Mouse (Mus musculus): ENCODE measurements around the gene Stat1.

DNA sequence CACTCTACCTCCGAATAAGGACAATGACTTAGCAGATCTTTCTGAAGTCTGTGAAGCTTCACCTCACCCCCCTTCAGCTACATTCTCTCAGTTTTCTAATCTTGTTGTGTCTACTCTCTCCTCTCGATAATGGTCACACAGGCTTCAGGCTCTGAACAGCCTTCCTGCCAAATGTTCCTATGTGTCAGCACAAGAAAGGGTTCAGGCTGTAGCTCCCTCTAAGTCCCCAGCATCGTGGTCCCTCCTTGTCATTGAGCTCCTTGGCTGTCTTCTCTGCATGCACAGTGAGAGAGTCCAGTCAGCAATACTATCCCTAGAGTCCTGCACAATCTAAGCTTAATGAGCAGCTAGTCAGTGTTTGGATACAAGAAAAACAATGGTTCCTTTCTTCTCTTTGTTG is 8.0 kb upstream of the Stat1 start:
- no peak for TF ChIP-seq CTCF (IDR thresholded peaks at IDR 0.05; ENCODE audit: low read depth)
- no peak for TF ChIP-seq EP300 (IDR thresholded peaks at IDR 0.05; ENCODE audit: low read depth)
